Mouse (Mus musculus): ENCODE measurements around the gene Lyzl4.
"Not testable (repeated sequence)": the region's sequence is repeated elsewhere in the genome, so short reads cannot be mapped to it uniquely, and the experiment has no call there.

The Lyzl4 gene

GRCm38 (mm10) chr9:121600861-121601427 is 41.0 kb downstream of the Lyzl4 start:
- DNase-seq (ENCODE audit: low spot score in 2 of 2): peak; percentile 57 to 67

DNA sequence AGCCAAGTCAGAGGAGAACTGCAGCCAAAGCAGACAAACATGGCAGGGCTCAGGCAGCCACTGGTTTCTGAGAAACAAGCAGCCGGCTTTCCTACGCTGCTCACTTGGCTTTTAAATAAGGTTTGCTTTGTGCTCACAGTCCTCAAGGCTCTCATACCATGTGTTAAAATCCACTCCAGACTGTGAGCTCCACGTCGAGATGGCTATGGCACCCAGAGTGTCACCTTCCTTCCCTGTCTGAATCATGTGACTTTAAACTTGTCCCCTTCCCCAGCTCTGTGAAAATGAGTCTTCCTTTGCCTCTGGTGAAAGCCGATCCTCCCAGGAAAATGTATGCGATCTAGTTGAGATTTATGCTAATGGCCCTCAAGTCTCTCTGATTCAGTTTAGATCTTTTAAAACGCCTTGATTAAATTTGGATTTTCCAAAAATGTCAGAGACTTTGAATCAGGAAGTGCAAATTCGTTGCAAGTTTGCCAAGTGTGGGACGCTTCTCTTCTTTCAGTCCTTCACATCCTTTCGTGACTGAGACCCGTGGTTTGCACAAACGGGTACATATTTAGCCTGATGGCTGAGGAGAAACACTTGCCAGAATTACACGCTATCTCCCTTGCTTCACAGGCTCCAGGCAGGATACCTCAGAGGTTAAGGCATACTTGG is 41.6 kb downstream of the Lyzl4 start:
- peak; percentile 44 to 73 for DNase-seq (ENCODE audit: low spot score in 2 of 2)

GRCm38 (mm10) chr9:121599551-121599950 is 42.3 kb downstream of the Lyzl4 start:
- DNase-seq (ENCODE audit: low spot score in 2 of 2): peak in 1 of 2 experiments; percentile 23

GRCm38 (mm10) chr9:121598106-121598505 is 43.8 kb downstream of the Lyzl4 start:
- DNase-seq (ENCODE audit: low spot score in 2 of 2): no peak

GRCm38 (mm10) chr9:121594771-121595170 is 47.1 kb downstream of the Lyzl4 start:
- DNase-seq (ENCODE audit: low spot score in 2 of 2): no peak

DNA sequence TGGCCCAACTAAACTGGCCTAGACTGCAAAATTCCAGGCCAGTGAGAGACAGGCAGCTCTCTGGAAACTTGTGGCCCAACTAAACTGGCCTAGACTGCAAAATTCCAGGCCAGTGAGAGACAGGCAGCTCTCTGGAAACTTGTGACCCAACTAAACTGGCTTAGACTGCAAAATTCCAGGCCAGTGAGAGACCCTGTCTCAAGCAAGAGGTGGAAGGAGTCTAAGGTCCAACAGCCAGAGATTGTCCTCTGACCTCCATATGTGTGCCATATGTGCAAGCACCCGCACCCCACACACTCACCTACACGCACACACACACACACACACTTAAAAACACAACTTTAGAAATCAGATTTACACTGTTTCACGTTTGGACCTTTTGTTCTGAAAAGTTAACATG is 48.1 kb downstream of the Lyzl4 start:
- not testable (repeated sequence) for DNase-seq (ENCODE audit: low spot score in 2 of 2)

DNA sequence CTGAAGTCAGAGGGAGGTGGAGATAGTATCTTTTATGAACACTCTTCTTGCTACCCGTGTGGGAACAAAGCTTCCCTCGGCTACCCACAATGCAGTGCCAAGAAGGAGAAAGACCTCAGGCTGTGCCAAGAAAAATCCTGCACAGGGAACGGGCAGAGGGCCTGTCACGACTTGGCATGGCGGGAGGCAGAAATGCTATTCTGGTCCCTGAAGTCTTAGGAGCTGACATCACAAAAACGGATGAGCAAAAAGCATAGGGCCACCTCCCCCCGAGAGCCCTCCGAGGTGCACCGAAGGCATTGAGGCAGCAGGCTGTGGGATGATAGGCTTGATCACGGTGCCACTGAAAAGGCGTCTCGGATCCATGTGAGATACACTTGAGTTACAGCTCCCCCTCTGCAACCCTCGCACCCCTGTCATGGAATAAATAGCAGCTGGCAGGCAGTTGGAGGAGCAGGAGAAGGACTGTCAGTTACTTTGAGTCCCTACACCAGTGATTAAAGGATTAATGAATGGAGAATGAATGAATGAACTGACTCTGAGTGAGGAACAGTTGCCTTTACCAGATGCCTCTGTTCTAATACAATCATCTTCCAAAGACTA is 48.8 kb downstream of the Lyzl4 start:
- DNase-seq (ENCODE audit: low spot score in 2 of 2): peak in 1 of 2 experiments; percentile 55

DNA sequence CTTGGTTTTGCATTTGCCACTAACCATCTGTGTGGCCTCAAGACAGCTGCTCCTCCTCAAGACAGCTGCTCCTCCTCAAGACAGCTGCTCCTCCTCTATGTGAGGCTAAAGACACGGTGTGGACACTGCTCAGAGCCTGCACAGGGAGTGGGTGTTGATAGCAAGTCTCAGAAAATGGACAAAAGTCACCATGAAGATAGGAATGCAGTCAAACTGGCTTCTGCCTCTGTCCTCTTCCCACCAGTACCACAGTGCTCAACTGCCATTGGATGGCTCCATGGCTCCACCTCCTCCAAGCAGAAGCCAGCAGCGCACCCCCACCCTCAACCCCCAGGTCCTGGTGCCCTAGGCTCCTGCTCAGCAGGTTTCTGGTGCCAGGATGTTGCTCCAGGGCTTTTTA is 52.4 kb downstream of the Lyzl4 start:
- DNase-seq (ENCODE audit: low spot score in 2 of 2): no peak

DNA sequence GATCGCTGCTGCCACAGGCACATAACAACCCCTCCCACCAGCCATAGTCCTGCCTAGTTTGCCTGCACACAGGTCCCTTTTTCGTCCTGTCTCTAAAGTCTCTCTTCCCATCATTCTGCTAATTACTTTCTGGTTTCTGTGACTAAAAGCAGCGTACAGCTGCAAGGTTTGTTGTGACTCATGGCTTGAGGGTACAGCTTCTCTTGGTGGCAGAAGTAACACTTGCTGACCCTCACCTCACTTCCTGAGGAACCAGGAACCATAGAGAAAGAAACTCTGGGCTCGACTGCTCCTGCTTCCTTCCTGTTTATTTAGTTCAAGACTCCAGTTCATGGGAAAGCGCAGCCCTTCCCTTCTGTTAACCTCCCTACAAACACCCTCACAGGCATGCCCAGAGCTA is 67.5 kb downstream of the Lyzl4 start:
- no peak for DNase-seq (ENCODE audit: low spot score in 2 of 2)

GRCm38 (mm10) chr9:121568451-121568850 is 73.4 kb downstream of the Lyzl4 start:
- no peak for DNase-seq (ENCODE audit: low spot score in 2 of 2)

DNA sequence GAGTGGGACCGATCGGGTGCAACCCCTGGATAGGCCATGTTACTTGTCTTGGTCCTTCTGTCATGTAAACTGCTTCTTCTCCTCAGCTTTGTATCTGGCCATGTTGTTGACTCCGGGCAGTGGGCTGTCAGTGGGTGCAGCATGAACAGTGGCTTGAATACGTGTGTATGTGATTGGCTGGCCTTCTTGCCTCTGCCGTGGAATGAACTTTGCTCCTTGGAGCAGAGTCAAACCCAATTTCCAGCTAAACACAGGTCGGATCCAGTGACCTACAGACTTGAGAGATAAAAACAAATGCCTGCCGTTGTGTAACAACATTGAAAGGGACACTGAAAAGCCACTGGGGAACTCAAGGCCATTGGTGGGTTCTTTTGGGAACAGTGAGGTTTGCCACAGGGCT is 75.5 kb downstream of the Lyzl4 start:
- DNase-seq (ENCODE audit: low spot score in 2 of 2): no peak

- DNase-seq (ENCODE audit: low spot score in 2 of 2): no peak
These were observed 78.6 kb downstream of the Lyzl4 start for GRCm38 (mm10) chr9:121563276-121563675.

- DNase-seq (ENCODE audit: low spot score in 2 of 2): no peak
These were observed 81.4 kb downstream of the Lyzl4 start for GRCm38 (mm10) chr9:121560515-121560914.

DNA sequence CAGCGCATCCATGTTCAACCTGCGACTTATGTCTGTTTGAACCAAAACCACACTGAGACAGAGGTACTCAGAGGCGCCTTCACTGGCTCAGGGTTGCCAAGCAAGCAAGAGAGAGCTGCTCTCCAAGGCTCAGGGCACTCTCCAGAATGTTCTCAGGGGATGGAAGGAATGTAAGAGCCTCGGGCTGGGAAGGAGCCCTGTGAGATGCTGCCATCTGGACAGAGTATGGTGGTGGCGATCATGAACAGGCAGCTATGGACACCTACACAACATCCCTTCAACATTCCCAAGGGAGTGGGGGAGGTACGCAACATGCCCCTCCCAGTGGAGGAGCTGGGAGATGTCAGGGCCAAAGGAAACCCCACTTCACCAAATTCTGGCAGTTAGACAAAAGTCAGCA is 83.7 kb downstream of the Lyzl4 start:
- DNase-seq (ENCODE audit: low spot score in 2 of 2): peak in 1 of 2 experiments; percentile 10

DNA sequence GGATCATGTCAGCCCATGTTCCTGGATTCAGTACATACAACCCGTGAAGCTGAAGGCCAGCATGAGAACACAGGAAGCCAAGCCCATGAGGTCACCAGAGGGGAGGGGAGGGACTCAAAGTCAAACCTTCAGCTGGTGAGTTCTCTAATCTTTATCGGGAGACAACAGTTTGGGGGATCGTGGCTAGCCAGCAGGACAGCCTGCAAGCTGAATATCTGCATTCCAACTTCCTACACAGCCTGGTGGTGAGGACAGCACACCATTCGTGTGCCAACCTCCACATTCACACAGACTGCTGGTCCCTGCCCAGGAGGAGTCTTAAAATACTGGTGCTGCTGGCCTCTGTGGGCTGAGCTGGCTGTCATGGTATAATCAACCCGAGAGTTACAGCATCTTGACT is 85.0 kb downstream of the Lyzl4 start:
- peak; percentile 55 to 78 for DNase-seq (ENCODE audit: low spot score in 2 of 2)

GRCm38 (mm10) chr9:121555395-121556000 is 86.4 kb downstream of the Lyzl4 start:
- DNase-seq (ENCODE audit: low spot score in 2 of 2): peak; percentile 62 to 82

DNA sequence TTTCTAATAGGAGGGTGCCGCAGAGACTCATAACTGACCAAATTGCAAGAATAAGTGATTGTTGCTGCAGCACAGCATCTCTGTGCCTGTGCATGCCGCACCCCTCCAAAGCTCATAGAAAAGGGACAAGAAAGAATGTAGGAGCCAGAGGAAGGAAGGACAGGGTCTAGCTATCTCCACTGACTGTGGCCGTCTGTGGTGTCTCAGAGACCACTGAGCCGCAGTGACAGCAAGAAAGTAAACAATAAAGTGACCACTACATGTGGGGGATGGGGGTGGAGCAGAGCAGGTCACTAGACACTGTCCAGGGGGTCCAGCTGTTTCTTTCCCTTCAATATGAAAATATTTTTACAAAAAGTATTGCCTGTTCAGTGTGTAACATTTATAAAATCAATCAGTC is 88.3 kb downstream of the Lyzl4 start:
- DNase-seq (ENCODE audit: low spot score in 2 of 2): no peak

GRCm38 (mm10) chr9:121550327-121550771 is 91.5 kb downstream of the Lyzl4 start:
- no peak for DNase-seq (ENCODE audit: low spot score in 2 of 2)

GRCm38 (mm10) chr9:121549444-121549843 is 92.5 kb downstream of the Lyzl4 start:
- no peak for DNase-seq (ENCODE audit: low spot score in 2 of 2)

DNA sequence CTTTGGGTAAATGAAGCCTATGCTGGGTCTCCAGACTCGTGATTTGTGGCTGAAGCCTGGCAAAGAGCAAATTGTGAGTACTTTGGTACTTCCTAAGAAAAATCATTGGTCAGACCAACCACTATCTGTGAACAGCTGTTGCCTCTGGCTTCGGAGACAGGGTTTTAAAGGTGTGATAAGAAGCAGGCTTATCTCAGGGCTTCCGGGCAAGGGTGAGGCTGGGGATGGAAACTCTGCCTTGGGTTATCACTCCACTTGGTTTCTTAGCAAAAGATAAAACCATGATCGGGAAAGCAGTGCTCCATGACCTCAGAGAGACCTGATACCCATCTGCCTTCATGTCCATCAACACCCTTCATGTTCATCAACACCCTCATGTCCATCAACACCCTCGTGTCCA is 92.9 kb downstream of the Lyzl4 start:
- no peak for DNase-seq (ENCODE audit: low spot score in 2 of 2)

DNA sequence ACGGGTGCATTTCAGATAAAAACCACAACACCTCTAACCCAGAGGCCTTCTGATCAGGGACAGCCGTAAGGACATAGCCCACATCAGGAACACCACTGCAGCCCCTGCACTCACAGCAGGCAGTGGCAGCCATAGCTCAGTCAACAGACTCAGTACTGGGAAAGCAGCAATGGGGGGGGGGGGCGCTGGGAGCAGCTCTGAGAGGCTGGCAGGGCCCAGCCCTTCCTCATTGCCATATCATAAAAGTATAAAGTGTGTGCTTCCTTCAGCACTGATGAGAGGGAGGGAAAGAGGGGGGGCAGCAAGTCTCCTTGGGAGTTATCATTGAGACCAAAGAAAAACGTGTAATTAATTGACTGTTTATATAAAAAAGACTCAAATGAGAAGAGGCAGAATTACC is 94.5 kb downstream of the Lyzl4 start:
- DNase-seq (ENCODE audit: low spot score in 2 of 2): no peak

DNA sequence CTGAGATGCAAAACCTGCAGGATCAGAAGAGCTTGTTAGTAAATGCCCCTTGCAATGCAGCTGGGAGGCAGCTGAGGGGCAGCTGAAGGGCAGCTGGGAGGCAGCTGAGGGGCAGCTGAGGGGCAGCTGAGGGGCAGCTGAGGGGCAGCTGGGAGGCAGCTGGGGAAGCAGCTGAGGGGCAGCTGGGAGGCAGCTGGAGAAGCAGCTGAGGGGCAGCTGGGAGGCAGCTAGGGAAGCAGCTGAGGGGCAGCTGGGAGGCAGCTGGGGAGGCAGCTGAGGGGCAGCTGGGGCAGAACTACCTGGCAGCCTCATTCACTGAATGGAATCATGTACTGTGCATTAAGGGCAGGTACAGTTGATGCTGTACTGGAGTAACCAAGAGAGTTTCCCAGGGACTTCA is 100.4 kb downstream of the Lyzl4 start:
- no peak for DNase-seq (ENCODE audit: low spot score in 2 of 2)

DNA sequence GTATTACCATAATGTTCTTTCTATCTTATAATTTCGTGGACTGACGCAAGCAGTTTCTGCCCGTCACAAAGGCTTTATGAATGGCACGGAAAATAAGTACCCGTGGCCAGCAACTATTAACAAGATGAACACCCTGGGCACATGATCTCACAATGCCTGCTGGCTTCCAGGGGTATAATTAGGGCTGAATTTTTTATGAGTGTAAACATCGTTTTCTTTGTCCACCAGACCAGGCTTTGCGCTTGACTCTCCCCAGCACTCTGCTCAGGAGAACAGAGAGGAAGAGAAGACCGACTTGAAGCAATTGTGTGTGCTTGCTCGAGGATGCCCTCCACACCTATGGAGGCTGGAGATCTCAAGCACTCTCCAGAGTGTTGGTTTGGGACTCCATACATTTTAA is 109.3 kb downstream of the Lyzl4 start:
- DNase-seq (ENCODE audit: low spot score in 2 of 2): no peak

Measured in right cerebral cortex, postnatal 36 days (tissue).